Mouse (Mus musculus) left cerebral cortex, postnatal 10 days (tissue): ENCODE results near the gene Lin28a. TPM values are rescaled to one million over a fixed set of nuclear protein-coding genes. Genes with fewer than 3 reads are reported as not detected.

ENCODE experiments used
- DNase-seq, 2 experiments: peaks; one replicate each; pipeline ENCODE4 v3.0.0; 2021 to 2022; ENCODE audit warnings: low spot score in 2 of 2, mixed read lengths in 1 of 2; ENCODE audit errors: extremely low spot score in 1 of 2
- intact Hi-C: fragments of 180-260 bp; cut with DNase I; formaldehyde crosslinking; loops from one replicate; pipeline ENCODE4 v1.15.1; 2025
- total RNA-seq, 2 experiments: library from RNA; stranded (reverse); gene quantifications; 2 replicates each; pipeline ENCODE4 v1.2.3; 2021

The Lin28a gene
- total RNA-seq, 2 experiments from 2014 or later = not detected

DNA sequence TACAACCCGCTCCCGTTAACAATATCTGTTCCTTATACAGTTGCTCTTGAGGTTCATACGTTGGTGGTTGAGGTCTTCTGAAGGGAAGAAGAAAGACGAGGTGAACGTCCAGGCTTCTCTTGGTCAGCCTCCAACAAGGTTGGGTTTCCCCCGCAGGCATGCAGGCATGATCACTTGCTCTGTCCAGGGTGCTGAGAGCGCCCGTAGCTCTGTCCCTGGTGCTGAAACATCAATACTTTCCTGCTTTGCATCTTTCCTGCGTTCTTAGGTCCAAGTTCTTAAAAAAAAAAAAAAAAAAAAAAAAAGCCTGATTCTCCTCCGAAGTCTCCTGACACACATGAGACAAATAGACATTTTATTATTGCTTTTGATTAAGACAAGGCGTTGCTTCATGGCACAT, 2.0 kb upstream of the Lin28a start:
- intact Hi-C loops = no loop called here
- peak in 1 of 2 experiments; percentile 50 for DNase-seq

DNA sequence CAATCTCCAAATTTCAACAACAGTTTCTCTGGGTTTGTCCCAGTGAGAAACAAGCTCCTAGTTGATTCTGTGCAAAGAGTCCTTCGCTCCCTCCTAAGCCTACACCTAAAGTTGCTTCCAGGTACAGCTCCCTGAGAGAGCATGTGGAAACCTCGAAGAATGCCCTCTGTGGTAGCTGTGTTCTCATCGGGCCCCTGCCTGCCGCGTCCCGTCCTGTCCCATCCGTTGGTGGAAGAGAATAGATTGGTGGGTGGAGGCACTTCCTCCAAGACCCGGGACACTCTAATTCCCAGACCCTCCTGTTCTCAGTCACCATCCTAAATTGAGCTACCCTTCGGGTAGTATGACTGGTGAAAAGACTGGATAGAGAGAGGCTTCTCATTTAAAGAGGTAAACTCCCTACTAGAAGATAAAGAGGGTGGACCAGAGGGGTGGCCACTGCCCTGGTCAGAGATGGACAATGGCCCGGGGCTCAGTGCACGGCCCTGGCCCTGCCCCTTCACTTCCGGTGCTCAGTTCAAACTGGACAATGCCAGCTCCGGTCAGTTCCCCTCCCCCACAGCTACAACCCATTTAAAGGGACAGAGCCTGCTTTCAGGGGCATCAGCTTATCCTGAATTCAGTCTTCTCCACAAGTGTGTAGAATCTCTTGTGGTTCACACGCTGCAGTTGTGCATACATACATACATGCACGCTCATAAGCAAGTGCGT, 1.2 kb upstream of the Lin28a start:
- no peak for DNase-seq
- intact Hi-C loops = no loop called here

DNA sequence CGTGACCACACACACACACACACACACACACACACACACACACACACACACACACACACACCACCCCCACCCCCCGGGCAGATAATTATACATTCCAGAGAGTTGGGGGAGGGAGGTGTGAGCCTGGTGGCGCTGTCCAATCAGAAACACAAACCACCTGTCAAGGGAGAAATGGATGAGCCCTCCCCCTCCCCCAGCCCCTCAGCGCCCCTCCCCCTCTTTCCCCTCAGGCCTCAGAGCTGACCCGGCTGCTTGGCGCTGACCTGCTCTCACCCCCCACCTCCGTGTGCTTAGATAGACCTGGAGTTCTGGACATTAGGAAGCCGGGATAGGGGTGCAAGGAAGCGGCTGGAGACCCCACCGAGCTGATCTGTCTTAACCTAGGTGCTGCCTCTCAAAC, 569 bp upstream of the Lin28a start:
- intact Hi-C loops = no loop called here
- DNase-seq = no peak

DNA sequence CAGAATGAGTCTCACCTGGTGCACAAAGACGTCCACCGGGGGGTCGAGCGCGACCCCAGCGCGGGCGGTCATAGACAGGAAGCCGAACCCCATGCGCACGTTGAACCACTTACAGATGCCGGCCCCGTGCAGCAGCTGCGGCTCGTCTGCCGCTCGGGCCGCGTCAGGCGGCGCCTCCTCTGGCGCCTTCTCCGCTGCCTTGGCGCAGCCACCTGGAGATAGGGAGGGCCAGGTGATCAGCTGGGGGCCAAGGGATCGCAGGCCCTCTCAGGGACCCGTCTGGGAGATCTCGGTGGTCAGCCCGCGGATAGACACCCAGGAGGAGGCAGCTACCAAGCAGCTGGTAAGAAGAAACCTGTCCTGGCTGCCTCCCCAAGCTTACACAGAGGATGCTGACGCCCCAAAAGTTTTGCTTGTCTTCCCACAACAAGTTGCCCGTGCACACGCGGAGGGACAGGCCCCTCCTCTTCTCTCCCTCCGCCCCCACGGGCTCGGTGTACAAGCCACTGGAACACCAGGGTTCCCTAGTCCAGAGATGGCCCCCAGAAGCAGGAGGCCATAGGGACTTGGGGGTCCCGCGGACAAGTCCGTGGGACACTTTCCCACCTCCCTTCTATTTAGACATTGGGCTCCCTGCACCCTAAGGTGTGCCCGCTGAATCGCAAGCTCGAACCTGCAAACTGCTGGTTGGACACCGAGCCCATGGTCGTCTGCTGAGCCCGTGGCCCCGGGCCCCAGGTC, 433 bp downstream of the Lin28a start:
- intact Hi-C loops = no loop called here
- DNase-seq = no peak

DNA sequence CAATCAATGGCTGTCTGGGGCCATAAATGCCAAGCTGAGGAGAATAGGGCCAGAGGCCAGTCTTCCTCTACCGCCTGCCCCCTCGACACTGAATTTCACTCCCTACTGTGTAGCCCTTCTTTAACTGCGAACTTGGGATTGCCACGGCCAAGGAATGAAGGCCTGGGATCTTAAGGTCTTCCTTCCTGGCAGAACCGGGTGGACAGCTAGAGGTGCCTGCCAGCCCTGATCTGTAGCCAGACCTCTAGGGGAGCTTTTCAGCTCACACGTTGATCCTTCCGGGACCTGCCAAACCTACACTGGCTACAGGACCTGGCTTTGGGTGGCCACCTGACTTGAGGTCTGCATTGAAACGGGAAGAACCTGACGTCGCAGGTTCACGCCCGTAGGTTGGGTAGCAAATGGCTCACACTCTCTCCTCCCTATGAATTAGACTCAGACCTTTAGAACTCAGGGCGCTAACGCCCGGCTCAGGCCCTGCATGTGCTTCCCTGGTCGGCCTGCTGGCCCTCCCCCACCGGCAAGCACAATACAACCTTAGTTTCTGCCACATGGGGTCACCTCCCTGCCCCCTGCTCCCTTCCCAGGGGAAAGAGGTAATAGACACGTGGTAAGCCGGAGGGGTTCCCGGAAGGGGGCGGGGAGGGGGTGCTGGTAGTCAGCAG, 1.3 kb downstream of the Lin28a start:
- DNase-seq = no peak
- intact Hi-C loops = no loop called here

DNA sequence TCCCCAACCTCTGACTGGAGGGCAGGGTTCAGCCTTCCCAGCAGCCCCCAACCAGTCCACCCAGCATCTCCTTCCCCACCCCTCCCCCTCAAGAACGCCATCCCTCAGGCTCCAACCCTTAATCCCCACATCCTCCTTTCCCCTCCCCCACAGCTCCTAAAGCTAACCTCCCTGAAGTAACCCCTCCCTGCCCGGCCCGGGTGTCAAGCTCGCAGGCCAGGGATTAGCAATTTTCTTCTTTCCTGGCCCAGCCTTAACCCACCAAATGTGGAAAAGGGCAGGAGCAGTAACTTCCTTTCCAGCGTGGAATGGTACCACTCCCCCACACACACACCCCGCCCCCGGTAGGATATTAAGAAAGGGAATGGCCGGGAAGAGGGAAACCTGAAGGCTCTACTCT, 1.9 kb downstream of the Lin28a start:
- DNase-seq = no peak
- intact Hi-C loops = no loop called here

DNA sequence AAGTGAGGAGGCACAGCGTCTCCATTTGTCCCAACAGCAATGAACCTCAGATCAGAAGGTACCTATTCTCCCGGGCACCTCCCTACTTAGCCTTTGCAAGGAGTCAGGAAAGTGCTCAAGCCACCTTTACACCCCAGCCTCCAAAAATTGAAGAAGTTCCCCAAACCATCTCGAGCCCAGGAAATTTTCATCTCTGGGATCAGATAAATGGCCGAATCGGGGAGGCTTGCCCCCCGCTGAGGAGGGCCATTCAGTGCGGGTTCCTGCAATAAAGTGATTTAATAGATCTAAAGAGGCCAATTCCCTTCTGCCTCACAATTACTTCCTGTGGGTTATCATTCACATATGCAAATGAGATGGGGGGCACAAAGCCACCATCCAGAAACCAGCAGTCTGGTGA, 2.4 kb downstream of the Lin28a start:
- intact Hi-C loops = no loop called here
- DNase-seq = no peak

DNA sequence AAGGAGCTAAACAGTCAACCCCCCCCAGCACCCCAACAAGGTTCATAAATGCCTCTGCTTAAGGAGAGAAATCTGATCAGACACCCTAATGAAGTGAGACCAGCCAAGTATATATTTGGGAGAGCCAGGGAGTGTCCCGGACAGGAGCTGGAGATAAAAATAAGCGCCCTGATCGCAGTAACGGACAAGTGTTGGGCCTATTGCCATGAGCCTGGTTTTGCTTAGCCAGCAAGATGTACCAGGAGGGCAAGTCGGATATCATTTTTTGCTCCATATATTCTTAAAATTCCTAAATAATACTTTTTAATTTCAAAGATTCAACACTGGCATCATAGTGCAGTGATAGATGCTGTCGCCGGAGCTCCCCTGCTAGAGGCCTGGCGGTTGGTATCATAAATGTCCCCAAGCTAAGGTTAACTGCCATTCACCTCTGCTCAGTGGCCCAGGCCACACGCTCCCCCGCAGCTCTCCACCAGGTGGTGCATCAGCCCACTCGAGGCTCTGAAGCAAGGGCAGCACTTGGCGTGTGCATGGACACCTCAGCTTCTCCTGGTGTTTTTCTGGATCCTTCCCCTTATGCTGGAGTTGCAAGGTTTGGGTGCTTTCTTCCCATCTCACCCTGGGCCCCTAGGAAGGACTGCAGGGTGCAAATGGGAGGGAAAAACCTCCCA, 5.6 kb downstream of the Lin28a start:
- no peak for DNase-seq
- intact Hi-C loops = no loop called here

DNA sequence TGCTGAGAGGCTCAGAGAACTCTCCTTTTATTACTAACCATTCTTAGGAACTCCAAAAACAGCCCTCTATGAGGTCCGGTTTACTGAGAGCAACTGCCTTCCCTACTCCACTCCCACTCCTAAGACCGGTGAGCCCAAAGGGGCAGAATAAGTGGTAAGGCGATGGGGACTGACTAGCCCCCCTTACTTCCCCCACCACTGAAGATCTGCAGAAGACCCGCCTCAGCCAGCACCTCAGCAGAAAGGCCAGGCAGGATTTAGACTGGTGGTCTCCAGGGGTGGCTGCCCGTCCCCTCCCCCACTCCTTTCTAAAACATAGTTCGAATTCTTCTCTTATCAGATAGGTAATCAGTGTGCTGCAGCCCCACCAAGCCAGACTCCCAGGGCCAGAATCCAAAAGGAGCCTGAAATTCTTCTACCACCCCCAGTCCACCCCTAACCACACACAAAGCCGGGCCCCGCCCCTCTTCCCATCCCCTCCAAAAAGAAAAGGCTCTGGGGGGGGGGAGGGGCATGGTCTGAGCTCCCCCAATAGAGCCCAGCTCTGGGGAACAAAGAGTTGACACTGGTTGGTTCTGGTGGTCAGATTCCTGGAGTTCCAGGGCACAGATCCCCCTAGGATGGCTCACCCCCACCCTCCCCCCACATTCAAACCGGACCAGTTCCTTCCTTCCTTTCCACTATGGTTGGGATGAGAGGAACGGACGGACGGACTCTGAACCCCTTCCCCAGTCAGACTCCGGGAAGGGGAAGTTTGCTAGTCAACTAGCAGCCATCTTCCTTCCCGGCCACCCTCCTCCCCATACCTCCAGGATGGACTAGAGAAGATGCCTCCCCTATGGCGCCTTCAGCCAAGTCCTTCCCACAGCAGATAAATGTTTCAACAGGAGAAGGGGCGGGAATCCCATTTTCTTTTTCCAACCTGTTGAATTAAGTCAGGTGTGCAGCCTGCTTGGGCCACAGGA, 6.9 kb downstream of the Lin28a start:
- intact Hi-C loops = no loop called here
- no peak for DNase-seq

DNA sequence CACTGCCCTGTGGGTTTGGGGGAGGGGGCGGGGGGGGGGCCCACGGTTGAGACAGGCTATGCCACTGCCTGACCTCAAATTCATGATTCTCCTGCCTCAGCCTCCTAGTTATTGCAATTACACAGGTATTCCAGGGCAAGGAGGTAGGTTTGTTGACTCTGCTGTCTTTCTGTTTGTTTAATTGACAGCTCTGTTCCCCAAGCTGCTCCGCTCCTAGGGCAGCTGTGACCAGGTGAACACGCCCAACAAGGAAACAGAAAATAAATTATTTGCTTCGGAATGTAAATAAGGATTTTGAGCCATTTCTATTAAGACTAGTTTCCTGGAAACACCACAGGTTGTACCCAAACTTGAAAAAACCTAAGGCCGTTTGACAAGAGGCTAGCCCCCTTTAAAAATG, 8.9 kb downstream of the Lin28a start:
- no peak for DNase-seq
- intact Hi-C loops = no loop called here

DNA sequence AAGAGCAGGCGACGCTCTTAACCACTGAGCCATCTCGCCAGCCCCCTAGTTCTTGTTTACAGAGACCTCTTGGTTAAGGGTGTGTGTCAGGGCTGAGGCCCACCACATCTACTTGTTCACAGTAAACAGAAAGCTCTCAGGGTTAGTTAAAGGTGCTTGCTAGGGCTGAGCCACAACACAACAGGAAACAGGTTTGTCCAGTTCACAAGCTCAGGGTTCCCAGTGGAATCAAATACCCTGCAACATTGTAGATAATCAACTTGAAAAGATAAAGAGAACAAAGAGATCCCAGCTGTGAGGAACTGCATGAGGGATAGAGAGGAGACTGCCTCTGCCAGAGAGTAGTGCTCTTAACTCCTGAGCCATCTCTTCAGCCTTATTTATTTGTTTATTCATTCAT, 11.8 kb downstream of the Lin28a start:
- intact Hi-C loops = no loop called here
- DNase-seq = no peak

DNA sequence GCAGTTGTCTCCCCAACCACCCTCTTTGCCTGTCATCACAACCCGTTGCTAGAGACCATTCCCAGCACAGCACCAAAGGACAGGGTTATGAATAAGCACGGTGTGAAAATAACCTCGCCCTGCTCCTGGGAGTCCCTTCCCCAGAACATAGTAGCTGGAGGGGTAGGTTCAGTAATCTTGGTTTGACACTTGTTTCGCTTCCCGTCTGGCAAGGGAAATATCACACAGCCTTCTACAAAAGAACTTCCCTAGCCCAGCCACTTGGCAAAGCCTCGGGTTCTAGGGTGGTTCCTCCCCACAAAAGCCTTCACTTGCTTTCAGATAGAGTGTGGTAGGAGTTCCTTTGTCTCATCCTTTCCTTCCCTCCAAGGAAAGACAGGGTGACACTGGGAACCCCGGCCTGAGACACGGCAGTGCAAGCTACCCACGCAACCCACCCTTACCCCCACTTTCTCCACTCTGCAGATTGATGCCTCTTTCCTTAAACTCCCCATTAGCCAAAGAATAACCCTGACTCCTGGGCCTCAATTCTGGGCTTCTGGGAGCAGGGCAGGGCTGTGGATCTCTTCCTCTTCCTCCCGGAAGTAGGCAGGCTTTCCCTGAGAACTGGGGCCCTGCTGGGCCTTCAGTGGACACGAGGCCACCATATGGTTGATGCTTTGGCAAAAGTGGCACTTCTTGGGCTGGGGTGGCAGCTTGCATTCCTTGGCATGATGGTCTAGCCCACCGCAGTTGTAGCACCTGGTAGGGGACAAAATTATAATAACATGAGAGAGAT, 12.9 kb downstream of the Lin28a start:
- no peak for DNase-seq
- intact Hi-C loops = no loop called here

DNA sequence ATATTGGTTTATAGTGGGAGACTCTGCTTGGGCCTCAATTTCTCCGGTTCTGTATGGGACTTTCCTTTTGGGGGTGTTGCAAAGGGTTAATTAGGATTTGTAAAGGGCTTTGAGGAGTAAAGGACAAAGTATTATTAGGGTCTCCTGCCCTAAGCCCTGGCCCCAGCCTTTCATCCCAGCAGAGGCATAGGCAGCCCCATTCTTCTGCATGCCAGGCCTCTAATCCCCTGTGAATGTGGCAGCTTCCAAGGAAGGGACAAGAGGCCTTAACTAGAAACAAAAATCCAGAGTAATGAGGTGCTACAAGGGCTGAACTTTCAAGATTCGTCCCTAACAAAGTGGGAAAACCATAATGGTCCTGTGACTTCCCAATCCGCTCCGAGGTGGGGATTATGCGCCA, 15.7 kb downstream of the Lin28a start:
- intact Hi-C loops = no loop called here
- DNase-seq = no peak

DNA sequence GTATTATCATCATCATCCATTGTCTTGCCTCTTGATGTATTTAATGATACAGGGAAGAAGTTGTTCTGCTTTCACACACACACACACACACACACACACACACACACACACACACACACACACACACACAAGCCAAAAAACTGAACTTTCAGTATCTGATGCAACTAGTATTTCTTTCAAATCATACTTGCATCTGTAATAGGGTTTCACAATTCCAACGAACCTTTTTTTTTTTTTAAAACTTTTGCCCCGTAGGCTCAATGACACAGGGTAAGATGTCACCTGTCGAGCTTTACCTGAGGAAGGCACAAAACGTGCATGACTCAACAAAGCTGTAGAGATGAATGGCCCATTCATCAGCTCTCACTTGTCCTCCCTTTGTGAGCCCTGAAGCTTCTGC, 16.4 kb downstream of the Lin28a start:
- DNase-seq = no peak
- intact Hi-C loops = no loop called here

DNA sequence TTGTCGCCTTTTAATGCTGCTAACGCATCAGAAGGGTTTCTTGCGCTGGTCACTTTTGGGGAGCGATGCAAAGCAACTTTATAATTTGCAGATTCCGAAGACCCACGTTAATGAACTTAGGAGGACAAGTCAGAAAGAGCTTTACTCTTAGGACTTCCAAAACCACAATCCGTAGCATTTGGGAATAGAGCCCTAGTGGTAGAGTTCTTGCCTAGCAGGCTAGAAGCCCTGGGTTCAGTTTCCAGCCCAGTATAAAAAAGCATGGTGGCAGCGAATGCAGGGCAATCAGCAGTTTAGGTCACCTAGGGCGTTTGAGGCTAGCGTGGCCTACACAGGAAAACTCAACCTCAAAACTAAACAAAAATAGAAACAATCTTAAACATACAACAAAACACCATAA, 16.9 kb downstream of the Lin28a start:
- no peak for DNase-seq
- intact Hi-C loops = no loop called here

DNA sequence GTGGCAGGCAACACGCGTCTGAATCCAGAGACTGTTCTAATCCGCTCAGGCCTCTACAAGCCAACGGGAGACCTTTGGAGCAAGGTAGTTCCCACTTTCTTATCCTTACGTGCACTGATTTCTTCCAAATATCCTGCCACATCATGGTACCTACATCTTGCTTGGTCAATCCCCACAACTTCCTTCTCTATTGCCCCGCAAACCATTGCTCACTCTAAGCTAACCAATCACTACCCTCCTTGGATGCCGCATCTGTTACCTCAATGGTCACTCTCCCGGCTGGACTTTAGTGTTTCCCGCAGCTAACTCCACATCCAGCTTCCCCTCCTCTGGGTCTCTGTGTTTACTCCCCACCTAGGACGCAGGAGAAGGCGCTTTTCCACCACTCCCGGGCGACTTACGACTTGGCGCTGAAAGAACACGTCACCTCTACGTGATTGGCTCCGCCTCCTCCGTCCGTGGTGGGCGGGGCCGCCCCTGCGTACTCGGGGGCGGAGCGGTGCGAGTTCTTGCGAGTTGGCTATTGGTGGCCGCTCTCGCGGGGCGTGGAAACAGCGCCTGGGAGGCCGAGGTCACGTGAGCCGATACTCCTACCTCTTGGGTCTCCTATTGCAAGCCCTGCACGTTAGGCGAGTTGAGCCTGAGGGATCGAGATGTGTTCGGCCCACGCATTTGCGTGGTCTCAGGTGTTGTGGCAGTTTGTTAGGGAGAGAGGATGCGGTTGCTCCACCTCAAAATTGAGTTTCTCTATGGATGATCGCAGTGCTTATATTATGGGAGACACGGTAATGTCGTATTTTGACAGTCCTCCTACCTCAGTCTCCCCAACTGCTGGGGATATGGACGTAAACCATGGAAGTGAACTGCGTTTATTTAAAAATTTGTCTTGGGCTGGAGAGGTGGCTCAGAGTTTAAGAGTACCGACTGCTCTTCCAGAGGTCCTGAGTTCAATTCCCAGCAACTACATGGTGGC, 17.9 kb downstream of the Lin28a start, which contains the start of gene Dhdds:
Dhdds (minus strand) TSS at position 453 of the 973 bp plus-strand sequence.
- intact Hi-C loops = no loop called here
- peak; percentile 93 to 97 for DNase-seq

DNA sequence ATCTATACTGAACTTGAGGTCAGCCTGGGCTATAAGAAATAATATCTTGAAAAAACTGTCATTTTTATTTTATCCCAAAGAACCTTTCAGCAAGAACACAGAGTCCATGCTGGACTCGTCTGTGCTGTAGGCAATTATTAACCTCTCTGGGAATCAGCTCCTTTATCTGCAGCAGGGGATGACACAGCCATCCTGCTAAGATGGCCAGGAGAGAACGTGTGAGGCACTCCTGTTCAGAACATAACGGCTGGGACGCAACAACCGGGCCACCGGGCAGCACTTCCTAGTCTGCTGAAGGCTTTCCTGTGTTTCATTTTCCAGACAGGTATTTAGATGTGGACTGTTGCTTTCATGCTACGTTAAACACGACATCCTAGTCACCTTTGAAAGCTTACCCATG, 23.9 kb downstream of the Lin28a start:
- no peak for DNase-seq
- intact Hi-C loops = no loop called here
